Mouse (Mus musculus) kidney, postnatal 25 days (tissue): ENCODE results near the gene Adamts16.
A peak's percentile ranks its signal among the peaks of the same experiment; 100 is the strongest.
"Not testable (repeated sequence)": the region's sequence is repeated elsewhere in the genome, so short reads cannot be mapped to it uniquely, and the experiment has no call there.

Source experiments
- DNase-seq, 2 experiments: peaks; one replicate each; pipeline ENCODE4 v3.0.0; 2021; ENCODE audit warnings: mixed read lengths in 2 of 2

Adamts16 gene

GRCm38 (mm10) chr13:70841421-70841904 is at the start of gene Adamts16:
Gene Adamts16 (minus strand): TSS chr13:70841811.
- DNase-seq = peak; percentile 19 to 60

GRCm38 (mm10) chr13:70887136-70887535 is 45.5 kb upstream of the Adamts16 start:
- no peak for DNase-seq

- no peak for DNase-seq
Observed at GRCm38 (mm10) chr13:70885006-70885405, 43.4 kb upstream of the Adamts16 start.

GRCm38 (mm10) chr13:70883891-70884890 is 42.6 kb upstream of the Adamts16 start:
- DNase-seq = peak; percentile 51 to 61

GRCm38 (mm10) chr13:70879971-70880370 is 38.4 kb upstream of the Adamts16 start:
- DNase-seq = not testable (repeated sequence)

- no peak for DNase-seq
Observed at GRCm38 (mm10) chr13:70877550-70877913, 35.9 kb upstream of the Adamts16 start.

- peak in 1 of 2 experiments; percentile 42 for DNase-seq
Observed at GRCm38 (mm10) chr13:70876648-70877549, 35.3 kb upstream of the Adamts16 start.

GRCm38 (mm10) chr13:70875411-70875949 is 33.9 kb upstream of the Adamts16 start:
- peak; percentile 5 to 36 for DNase-seq

GRCm38 (mm10) chr13:70874741-70875140 is 33.1 kb upstream of the Adamts16 start:
- DNase-seq = no peak

- DNase-seq = peak; percentile 45 to 62
Observed at GRCm38 (mm10) chr13:70873851-70874250, 32.2 kb upstream of the Adamts16 start.

GRCm38 (mm10) chr13:70871049-70871448 is 29.4 kb upstream of the Adamts16 start:
- DNase-seq = peak; percentile 46 to 51

- DNase-seq = peak; percentile 19 to 56
Observed at GRCm38 (mm10) chr13:70866971-70867625, 25.5 kb upstream of the Adamts16 start.

- DNase-seq = no peak
Observed at GRCm38 (mm10) chr13:70865867-70866266, 24.3 kb upstream of the Adamts16 start.

- DNase-seq = no peak
Observed at GRCm38 (mm10) chr13:70862162-70862908, 20.7 kb upstream of the Adamts16 start.

- DNase-seq = no peak
Observed at GRCm38 (mm10) chr13:70853601-70854000, 12.0 kb upstream of the Adamts16 start.

- no peak for DNase-seq
Observed at GRCm38 (mm10) chr13:70846933-70847332, 5.3 kb upstream of the Adamts16 start.

GRCm38 (mm10) chr13:70845526-70845925 is 3.9 kb upstream of the Adamts16 start:
- DNase-seq = peak; percentile 56 to 69

GRCm38 (mm10) chr13:70842126-70842525 is 515 bp upstream of the Adamts16 start:
- no peak for DNase-seq

- peak; percentile 73 to 90 for DNase-seq
Observed at GRCm38 (mm10) chr13:70840161-70840560, 1.4 kb downstream of the Adamts16 start.

GRCm38 (mm10) chr13:70837571-70837970 is 4.0 kb downstream of the Adamts16 start:
- DNase-seq = peak in 1 of 2 experiments; percentile 18

- no peak for DNase-seq
Observed at GRCm38 (mm10) chr13:70836246-70836645, 5.4 kb downstream of the Adamts16 start.
